Mouse (Mus musculus) stomach, postnatal 0 days (tissue): ENCODE data around the gene Scaper.

ENCODE experiments used
- CTCF ChIP-seq: IDR thresholded peaks from 2 replicates; pipeline ENCODE4 v1.5.1; 2016; ENCODE audit warnings: antibody characterized with exemption, low read depth, mild to moderate bottlenecking, moderate library complexity
- EP300 ChIP-seq: optimal IDR thresholded peaks from 2 replicates; pipeline ENCODE3; 2016; ENCODE audit warnings: antibody characterized with exemption

- TF ChIP-seq CTCF = no peak
- TF ChIP-seq EP300 = no peak
Measured at GRCm38 (mm10) chr9:55614711-55615110, 323.2 kb downstream of the Scaper start.
